Mouse (Mus musculus): ENCODE results near the gene Gm35315. TPM values are rescaled to one million over a fixed set of nuclear protein-coding genes. Genes with fewer than 3 reads are reported as not detected.
"Not testable (repeated sequence)": the region's sequence is repeated elsewhere in the genome, so short reads cannot be mapped to it uniquely, and the experiment has no call there.

The Gm35315 gene
- polyA plus RNA-seq, 1 experiment, result 0.32 TPM

- Histone ChIP-seq H3K27ac (replicated peaks; ENCODE audit: low read depth, low read length) (no peak overlapping the region), H3K4me3 (ENCODE audit: insufficient read depth, low read depth, low read length) (no peak overlapping the region), H3K4me1 (ENCODE audit: control insufficient read depth, insufficient read depth, insufficient read length, low read length) (no peaks in the 10 kb centered on the region)
Observed at GRCm38 (mm10) chr5:110082961-110083360, 11.3 kb downstream of the Gm35315 start.

GRCm38 (mm10) chr5:110072413-110072812 is 21.8 kb downstream of the Gm35315 start, which contains the start of gene Gm17655:
TSS of gene Gm17655 (minus strand) at chr5:110072513.
- not testable (repeated sequence) for H3K4me3 ChIP-seq (ENCODE audit: insufficient read depth, low read depth, low read length); H3K4me1 ChIP-seq (ENCODE audit: control insufficient read depth, insufficient read depth, insufficient read length, low read length); H3K27ac ChIP-seq (replicated peaks; ENCODE audit: low read depth, low read length)

GRCm38 (mm10) chr5:110057637-110058408 is 36.4 kb downstream of the Gm35315 start:
- Histone ChIP-seq H3K4me3 (ENCODE audit: insufficient read depth, low read depth, low read length) (peak overlapping the region; percentile 99), H3K27ac (replicated peaks; ENCODE audit: low read depth, low read length) (peak overlapping the region; percentile 87), H3K4me1 (ENCODE audit: control insufficient read depth, insufficient read depth, insufficient read length, low read length) (no peaks in the 10 kb centered on the region)

Other genes starting within 250 kb of the Gm35315 start
- 2.3 and 5.2 TPM in 2 replicates for gene Gm15446, start 171.0 kb downstream of the Gm35315 start, polyA plus RNA-seq (2012; ENCODE audit: insufficient read depth, insufficient read length, missing spikeins)
- gene Zfp932, start 97.9 kb downstream of the Gm35315 start, polyA plus RNA-seq (2012; ENCODE audit: insufficient read depth, insufficient read length, missing spikeins), result 12.2 and 14.1 TPM in 2 replicates
- 1.6 and 2.3 TPM in 2 replicates for gene Gm17655, start 21.9 kb downstream of the Gm35315 start, polyA plus RNA-seq (2012; ENCODE audit: insufficient read depth, insufficient read length, missing spikeins)
- not detected in 2 replicates for gene Plcxd1, start 5.5 kb upstream of the Gm35315 start, polyA plus RNA-seq (2012; ENCODE audit: insufficient read depth, insufficient read length, missing spikeins)
- 13.1 and 15.4 TPM in 2 replicates for gene Gtpbp6, start 13.8 kb upstream of the Gm35315 start, polyA plus RNA-seq (2012; ENCODE audit: insufficient read depth, insufficient read length, missing spikeins)
- 1.7 and 3.0 TPM in 2 replicates for gene Zfp605, start 15.7 kb upstream of the Gm35315 start, polyA plus RNA-seq (2012; ENCODE audit: insufficient read depth, insufficient read length, missing spikeins)
- 8.1 and 9.0 TPM in 2 replicates for gene Chfr, start 41.4 kb upstream of the Gm35315 start, polyA plus RNA-seq (2012; ENCODE audit: insufficient read depth, insufficient read length, missing spikeins)
- 13.3 and 14.6 TPM in 2 replicates for gene Golga3, start 82.3 kb upstream of the Gm35315 start, polyA plus RNA-seq (2012; ENCODE audit: insufficient read depth, insufficient read length, missing spikeins)
- 10.3 and 17.3 TPM in 2 replicates for gene Ankle2, start 136.6 kb upstream of the Gm35315 start, polyA plus RNA-seq (2012; ENCODE audit: insufficient read depth, insufficient read length, missing spikeins)
- 23.3 and 26.3 TPM in 2 replicates for gene Pgam5, start 175.5 kb upstream of the Gm35315 start, polyA plus RNA-seq (2012; ENCODE audit: insufficient read depth, insufficient read length, missing spikeins)
- gene Pxmp2, start 191.8 kb upstream of the Gm35315 start, polyA plus RNA-seq (2012; ENCODE audit: insufficient read depth, insufficient read length, missing spikeins), result 21.3 and 26.9 TPM in 2 replicates
- 0.79 and 1.4 TPM in 2 replicates for gene Pole, start 191.9 kb upstream of the Gm35315 start, polyA plus RNA-seq (2012; ENCODE audit: insufficient read depth, insufficient read length, missing spikeins)
- gene P2rx2, start 248.8 kb upstream of the Gm35315 start, polyA plus RNA-seq (2012; ENCODE audit: insufficient read depth, insufficient read length, missing spikeins), result not detected in 2 replicates